17 mouse cellular contexts compared by ENCODE assay signal in genomic region chr2:21939993-21940392, GRCm38 (mm10).
"Had no signal": no experiment of that assay in that cellular context is flagged by ENCODE, and none has a peak within 500 bp of the region (broad histone marks: within the 10 kb centered on the region; RNA-seq: fewer than 3 reads in every experiment).

No protein-coding gene starts in this region.

- H3K36me3 ChIP-seq: liver, embryonic 15.5 days; lung, embryonic 15.5 days; midbrain, embryonic 12.5 days; neural tube, embryonic 12.5 days; stomach, embryonic 15.5 days had no signal

- H3K4me2 ChIP-seq: liver, embryonic 15.5 days; lung, embryonic 15.5 days; midbrain, embryonic 12.5 days; neural tube, embryonic 12.5 days; stomach, embryonic 15.5 days had no signal

- H3K9ac ChIP-seq: liver, embryonic 15.5 days; liver, postnatal 0 days; lung, embryonic 15.5 days; midbrain, embryonic 12.5 days; neural tube, embryonic 12.5 days; stomach, embryonic 15.5 days had no signal

- H3K27me3 ChIP-seq: liver, embryonic 15.5 days; lung, embryonic 15.5 days; megakaryocyte, embryonic 14.5 days; midbrain, embryonic 12.5 days; neural tube, embryonic 12.5 days; stomach, embryonic 15.5 days had no signal

- H3K27ac ChIP-seq: liver, embryonic 15.5 days; lung, embryonic 15.5 days; macrophage; midbrain, embryonic 12.5 days; neural tube, embryonic 12.5 days; stomach, embryonic 15.5 days; stomach, postnatal 0 days had no signal

- H3K4me1 ChIP-seq: liver, embryonic 15.5 days; lung, embryonic 15.5 days; megakaryocyte, embryonic 14.5 days; midbrain, embryonic 12.5 days; neural tube, embryonic 12.5 days; stomach, embryonic 15.5 days had no signal

- H3K4me3 ChIP-seq: liver, embryonic 15.5 days; lung, embryonic 15.5 days; megakaryocyte, embryonic 14.5 days; midbrain, embryonic 12.5 days; neural tube, embryonic 12.5 days; stomach, embryonic 15.5 days had no signal

- ATAC-seq: liver, postnatal 0 days; lung, postnatal 0 days had no signal

- DNase-seq: liver, postnatal 0 days; lung, adult 2 months; lung, postnatal 14 days; lung, postnatal 36 days; right cerebral cortex, postnatal 14 days; thymus, adult 2 months; thymus, postnatal 25 days; thymus, postnatal 4 days had no signal

- H3K9me3 ChIP-seq: liver, embryonic 15.5 days; lung, embryonic 15.5 days; megakaryocyte, embryonic 14.5 days; midbrain, embryonic 12.5 days; neural tube, embryonic 12.5 days; stomach, embryonic 15.5 days had no signal
